Mouse (Mus musculus) limb, embryonic 10.5 days (tissue): ENCODE results near the gene Kcnq5. TPM values are rescaled to one million over a fixed set of nuclear protein-coding genes. Genes with fewer than 3 reads are reported as not detected.
A peak's percentile ranks its signal among the peaks of the same experiment; 100 is the strongest.
"Not testable (repeated sequence)": the region's sequence is repeated elsewhere in the genome, so short reads cannot be mapped to it uniquely, and the experiment has no call there.

ENCODE experiments used
- DNase-seq: peaks from one replicate; pipeline ENCODE4 v3.0.0-alpha.2; 2017; ENCODE audit warnings: low spot score
- H3K27ac ChIP-seq: fragments of 300-500 bp; sonication (generic); 2 replicates; pipeline ENCODE4 v1.5.1; 2016; ENCODE audit warnings: mild to moderate bottlenecking
- H3K27me3 ChIP-seq: fragments of 300-500 bp; sonication (generic); 2 replicates; pipeline ENCODE4 v1.6.1; 2016; ENCODE audit warnings: low read depth, mild to moderate bottlenecking; ENCODE audit not compliant: poor library complexity, severe bottlenecking
- H3K36me3 ChIP-seq: fragments of 300-500 bp; sonication (generic); 2 replicates; pipeline ENCODE4 v1.6.1; 2016; ENCODE audit warnings: mild to moderate bottlenecking, moderate library complexity
- H3K4me1 ChIP-seq: fragments of 300-500 bp; sonication (generic); 2 replicates; pipeline ENCODE4 v1.6.1; 2016
- H3K4me3 ChIP-seq: fragments of 300-500 bp; sonication (generic); 2 replicates; pipeline ENCODE4 v1.5.1; 2016; ENCODE audit warnings: mild to moderate bottlenecking, moderate library complexity
- H3K9me3 ChIP-seq: fragments of 300-500 bp; sonication (generic); replicated peaks from 2 replicates; pipeline ENCODE4 v1.6.1; 2016; ENCODE audit warnings: mild to moderate bottlenecking
- WGBS: fragments of 180-500 bp; shearing (Covaris S2); methylation state at CpG from one replicate; pipeline ENCODE4 v1.1.7; 2016; 5-methylcytosine and 5-hydroxymethylcytosine counted together
- polyA plus RNA-seq: library from polyadenylated mRNA; unstranded; fragments of >200 nt; fragmentation: Nextera tagmentation; extraction: Ambion mirVana; gene quantifications from 2 replicates; pipeline ENCODE4 v1.2.1, GENCODE M21; 2016

The Kcnq5 gene
- polyA plus RNA-seq, 1 experiment from 2014 or later: 0.81 TPM

DNA sequence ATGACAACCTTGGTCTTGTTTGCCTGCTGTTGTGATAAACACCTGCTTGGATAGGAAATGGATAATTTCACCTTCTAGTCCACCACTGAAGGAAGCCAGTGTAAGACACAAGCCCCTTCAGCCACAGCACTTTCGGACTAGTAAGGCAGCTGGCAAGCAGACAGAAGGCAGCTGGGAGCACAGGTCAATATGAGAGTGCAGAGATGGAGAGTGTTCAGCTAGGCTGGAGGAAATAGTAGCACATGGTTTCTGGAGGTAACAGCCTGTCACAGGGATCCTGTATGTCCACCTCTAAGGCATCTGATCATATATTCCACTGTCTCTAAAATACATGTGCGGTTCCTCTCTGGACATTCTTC lies 549.6 kb downstream of the Kcnq5 start:
- H3K4me1 ChIP-seq: no peaks in the 10 kb centered on the region
- H3K36me3 ChIP-seq: no peaks in the 10 kb centered on the region
- WGBS: 86% methylated on average over 2 of the region's 2 CpGs
- no peaks in the 10 kb centered on the region for H3K9me3 ChIP-seq
- H3K27me3 ChIP-seq: no peaks in the 10 kb centered on the region
- no peak overlapping the region for H3K4me3 ChIP-seq
- no peak for DNase-seq
- no peak overlapping the region for H3K27ac ChIP-seq

DNA sequence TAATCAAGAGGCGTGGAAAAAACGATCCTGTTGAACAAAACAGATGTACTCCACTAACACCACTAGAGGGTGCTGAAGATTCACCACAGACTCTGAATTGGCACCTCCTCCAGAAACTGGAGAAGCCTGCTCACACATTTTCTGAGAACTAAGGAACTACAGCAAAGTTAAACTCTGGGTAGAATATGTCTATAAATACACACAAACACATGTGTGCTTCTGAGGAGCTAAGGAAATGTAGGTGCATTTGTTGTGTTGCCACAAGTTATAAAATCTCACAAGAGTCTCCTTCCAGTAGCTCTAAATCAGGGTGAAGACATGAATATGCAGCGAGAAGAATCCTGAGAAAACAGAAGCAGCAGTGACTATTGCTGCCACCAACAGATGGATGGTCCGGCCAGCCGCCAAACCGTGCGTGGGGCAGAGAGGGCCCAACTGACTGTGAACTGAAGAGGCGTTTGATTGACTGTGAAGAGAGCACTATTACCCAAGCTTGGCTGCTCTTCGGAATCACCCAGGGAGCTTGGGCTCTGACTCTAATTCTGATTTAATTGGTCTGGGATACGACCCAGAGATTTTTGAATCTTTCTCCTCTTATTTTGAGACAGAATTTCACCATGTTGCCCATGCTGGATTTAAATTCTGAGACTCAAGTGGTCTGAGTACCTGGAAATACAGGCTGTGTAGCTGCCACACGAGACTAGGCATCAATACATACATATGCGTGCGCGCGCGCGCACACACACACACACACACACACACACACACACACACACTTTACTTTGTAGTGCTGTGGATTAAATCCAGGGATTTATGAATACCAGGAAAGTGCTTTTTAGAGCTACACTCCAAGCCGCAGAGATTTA lies 550.2 kb downstream of the Kcnq5 start:
- Histone ChIP-seq H3K36me3 (no peaks in the 10 kb centered on the region), H3K9me3 (no peaks in the 10 kb centered on the region), H3K27me3 (no peaks in the 10 kb centered on the region), H3K4me1 (no peaks in the 10 kb centered on the region), H3K4me3 (no peak overlapping the region), H3K27ac (no peak overlapping the region)
- 60% methylated on average over 18 of the region's 18 CpGs for WGBS
- DNase-seq: peak; percentile 36

DNA sequence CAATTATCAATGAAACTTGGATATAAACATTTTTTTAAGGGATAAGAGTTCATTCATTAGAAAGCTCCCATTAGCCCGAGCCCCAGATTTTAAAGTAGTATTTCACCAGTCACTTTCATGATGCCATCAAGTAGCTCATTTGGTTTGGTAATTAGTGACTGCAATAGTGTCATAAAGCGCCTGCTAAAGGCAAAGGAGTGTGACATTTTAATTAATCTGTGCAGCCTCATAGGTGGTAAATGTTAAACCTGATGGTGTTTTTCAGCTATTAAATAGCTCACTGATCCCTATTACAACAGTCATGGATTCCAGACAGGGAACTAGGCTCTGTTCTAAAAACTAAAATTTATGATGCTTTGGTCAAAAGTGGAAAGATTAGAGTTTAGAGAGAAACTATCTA lies 554.5 kb downstream of the Kcnq5 start:
- no peaks in the 10 kb centered on the region for H3K9me3 ChIP-seq
- H3K4me3 ChIP-seq: no peak overlapping the region
- no peaks in the 10 kb centered on the region for H3K4me1 ChIP-seq
- H3K27me3 ChIP-seq: no peaks in the 10 kb centered on the region
- no peak overlapping the region for H3K27ac ChIP-seq
- H3K36me3 ChIP-seq: no peaks in the 10 kb centered on the region
- no peak for DNase-seq
- 61% methylated on average over 2 of the region's 2 CpGs for WGBS

DNA sequence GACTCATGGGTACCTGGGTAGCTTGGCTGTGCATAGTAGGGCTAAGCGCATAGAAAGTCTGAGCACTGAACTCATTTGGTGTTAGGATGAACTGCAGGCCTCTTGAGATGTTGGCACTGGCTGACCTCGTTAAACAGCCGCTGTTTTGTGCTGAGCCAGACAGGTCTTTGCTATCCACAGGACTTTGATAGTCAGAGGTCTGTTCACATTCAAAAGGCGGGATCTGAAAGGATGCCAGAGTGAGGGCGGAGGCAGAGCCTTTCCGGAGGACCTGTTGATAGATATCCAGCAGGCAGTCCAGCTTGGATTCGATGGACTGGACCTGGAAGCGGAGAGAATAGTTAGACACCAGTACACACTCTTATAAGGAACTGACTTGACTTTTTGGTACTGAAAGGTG lies 558.9 kb downstream of the Kcnq5 start:
- H3K27ac ChIP-seq: no peak overlapping the region
- no peak for DNase-seq
- H3K36me3 ChIP-seq: no peaks in the 10 kb centered on the region
- 89% methylated on average over 8 of the region's 8 CpGs for WGBS
- no peak overlapping the region for H3K4me3 ChIP-seq
- no peaks in the 10 kb centered on the region for H3K27me3 ChIP-seq
- no peaks in the 10 kb centered on the region for H3K4me1 ChIP-seq
- no peaks in the 10 kb centered on the region for H3K9me3 ChIP-seq

DNA sequence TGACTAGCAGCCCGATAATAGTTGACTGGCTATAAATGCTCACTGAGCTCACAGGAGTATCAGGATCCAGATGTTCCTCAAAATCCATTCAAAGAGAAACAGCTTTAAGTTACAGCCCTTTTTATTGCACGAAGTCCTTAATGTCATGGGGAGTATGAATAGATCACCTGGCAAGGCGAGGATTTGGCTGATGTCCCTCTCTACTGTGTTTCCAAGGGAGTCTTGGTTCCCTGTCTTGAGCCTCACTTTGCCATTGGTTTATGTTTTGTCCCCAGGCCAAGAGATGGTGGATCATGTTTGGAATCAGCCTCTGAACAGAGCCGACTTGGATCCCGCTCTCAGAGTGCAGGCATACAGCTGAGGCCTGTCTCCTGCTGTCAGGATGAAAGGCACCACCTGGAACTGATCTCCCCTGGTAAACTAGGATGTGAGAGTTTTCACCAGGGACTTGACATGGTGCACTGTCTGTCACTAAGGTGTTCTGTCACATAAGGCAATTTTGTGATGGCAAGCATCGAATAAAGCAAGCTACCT lies 570.5 kb downstream of the Kcnq5 start:
- no peak for DNase-seq
- Histone ChIP-seq H3K9me3 (no peaks in the 10 kb centered on the region), H3K36me3 (no peaks in the 10 kb centered on the region), H3K4me1 (no peaks in the 10 kb centered on the region), H3K27me3 (no peaks in the 10 kb centered on the region), H3K27ac (no peak overlapping the region), H3K4me3 (no peak overlapping the region)
- 75% methylated on average over 6 of the region's 6 CpGs for WGBS

DNA sequence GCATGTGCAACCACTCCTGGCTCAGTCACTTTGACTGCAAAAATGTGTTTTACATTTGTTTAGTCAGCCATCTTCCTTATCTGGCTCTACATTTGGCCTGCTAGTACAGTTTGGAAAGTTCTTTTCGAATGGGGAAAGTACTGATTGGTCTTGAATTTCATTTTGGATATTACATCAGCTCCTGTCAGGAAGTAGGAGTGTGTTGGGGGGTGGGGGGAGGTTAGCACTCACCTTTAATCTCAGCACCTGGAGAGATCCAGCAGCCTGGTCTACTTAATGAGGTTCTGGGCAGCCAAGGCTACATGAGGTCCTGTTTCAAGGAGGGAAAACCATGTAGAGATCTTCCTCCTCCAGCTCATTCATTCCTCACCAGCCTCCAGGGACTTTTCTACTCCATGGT lies 578.5 kb downstream of the Kcnq5 start, which contains the start of gene Khdc1b:
Gene Khdc1b (plus strand): TSS at position 301 of the 400 bp plus-strand sequence.
- H3K4me3 ChIP-seq: no peak within 1 kb of the TSS
- no peaks in the 10 kb centered on the region for H3K4me1 ChIP-seq
- DNase-seq: no peak
- H3K27ac ChIP-seq: no peak within 1 kb of the TSS
- H3K36me3 ChIP-seq: no peaks in the 10 kb centered on the region
- 85% methylated on average over 1 of the region's 1 CpGs for WGBS
- no peaks in the 10 kb centered on the region for H3K27me3 ChIP-seq
- no peaks in the 10 kb centered on the region for H3K9me3 ChIP-seq

DNA sequence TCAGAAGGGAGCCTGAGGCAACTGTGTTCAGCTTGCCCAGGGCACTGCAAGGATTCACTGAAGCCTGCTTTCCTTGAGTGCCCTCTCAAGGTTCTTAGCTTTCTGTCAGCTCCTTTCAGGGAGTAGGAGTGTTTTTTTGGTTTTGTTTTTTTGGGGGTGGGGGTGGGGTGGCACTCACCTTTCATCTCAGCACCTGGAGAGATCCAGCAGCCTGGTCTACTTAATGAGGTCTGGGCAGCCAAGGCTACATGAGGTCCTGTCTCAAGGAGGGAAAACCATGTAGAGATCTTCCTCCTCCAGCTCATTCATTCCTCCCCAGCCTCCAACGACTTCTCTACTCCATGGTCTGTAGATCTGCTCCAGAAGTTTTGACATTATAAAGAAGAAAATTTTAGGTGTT lies 593.7 kb downstream of the Kcnq5 start, which contains the start of gene Khdc1c:
Gene Khdc1c (plus strand): TSS at position 301 of the 400 bp plus-strand sequence.
- H3K4me3 ChIP-seq, DNase-seq, H3K27ac ChIP-seq, H3K36me3 ChIP-seq, H3K9me3 ChIP-seq, H3K4me1 ChIP-seq, H3K27me3 ChIP-seq: not testable (repeated sequence)
- 90% methylated on average over 1 of the region's 1 CpGs for WGBS

DNA sequence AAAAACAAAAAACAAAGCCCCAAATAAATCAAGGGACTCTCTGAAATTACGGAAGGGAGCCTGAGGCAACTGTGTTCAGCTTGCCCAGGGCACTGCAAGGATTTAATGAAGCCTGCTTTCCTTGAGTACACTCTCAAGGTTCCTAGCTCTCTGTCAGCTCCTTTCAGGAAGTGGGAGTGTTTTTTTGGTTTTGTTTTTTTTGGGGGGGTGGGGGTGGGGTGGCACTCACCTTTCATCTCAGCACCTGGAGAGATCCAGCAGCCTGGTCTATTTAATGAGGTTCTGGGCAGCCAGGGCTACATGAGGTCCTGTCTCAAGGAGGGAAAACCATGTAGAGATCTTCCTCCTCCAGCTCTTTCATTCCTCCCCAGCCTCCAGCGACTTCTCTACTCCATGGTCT lies 612.4 kb downstream of the Kcnq5 start, which contains the start of gene Khdc1a:
Gene Khdc1a (plus strand): TSS at position 301 of the 400 bp plus-strand sequence.
- 86% methylated on average over 2 of the region's 2 CpGs for WGBS
- no peak for DNase-seq
- Histone ChIP-seq H3K4me1 (no peaks in the 10 kb centered on the region), H3K4me3 (no peak within 1 kb of the TSS), H3K27me3 (no peaks in the 10 kb centered on the region), H3K9me3 (no peaks in the 10 kb centered on the region), H3K36me3 (no peaks in the 10 kb centered on the region), H3K27ac (no peak within 1 kb of the TSS)
